Mouse (Mus musculus) granulocyte monocyte progenitor cell, adult 5-6 weeks (primary cell): ENCODE measurements around the gene Clec16a. TPM values are rescaled to one million over a fixed set of nuclear protein-coding genes. Genes with fewer than 3 reads are reported as not detected.

Source experiments
- ATAC-seq: replicated peaks from 2 replicates; pipeline ENCODE4 v1.8.0; 2016; ENCODE audit warnings: mild to moderate bottlenecking, moderate TSS enrichment, inconsistent platforms; ENCODE audit not compliant: poor library complexity, severe bottlenecking
- total RNA-seq, 2 experiments: library from RNA; stranded (forward) in 1 of 2; stranded (reverse) in 1 of 2; fragments of 200-712, 200-1000 nt in 1 of 2; fragments of >200 nt in 1 of 2; fragmentation: Nextera tagmentation in 1 of 2; gene quantifications; 2 replicates each; pipeline ENCODE4 v1.2.3; 2014 to 2017

Gene Clec16a
- total RNA-seq (2014; fragmentation: Nextera tagmentation) (14.3 and 17.9 TPM in 2 replicates), total RNA-seq (2017) (15.2 and 19.6 TPM in 2 replicates)

DNA sequence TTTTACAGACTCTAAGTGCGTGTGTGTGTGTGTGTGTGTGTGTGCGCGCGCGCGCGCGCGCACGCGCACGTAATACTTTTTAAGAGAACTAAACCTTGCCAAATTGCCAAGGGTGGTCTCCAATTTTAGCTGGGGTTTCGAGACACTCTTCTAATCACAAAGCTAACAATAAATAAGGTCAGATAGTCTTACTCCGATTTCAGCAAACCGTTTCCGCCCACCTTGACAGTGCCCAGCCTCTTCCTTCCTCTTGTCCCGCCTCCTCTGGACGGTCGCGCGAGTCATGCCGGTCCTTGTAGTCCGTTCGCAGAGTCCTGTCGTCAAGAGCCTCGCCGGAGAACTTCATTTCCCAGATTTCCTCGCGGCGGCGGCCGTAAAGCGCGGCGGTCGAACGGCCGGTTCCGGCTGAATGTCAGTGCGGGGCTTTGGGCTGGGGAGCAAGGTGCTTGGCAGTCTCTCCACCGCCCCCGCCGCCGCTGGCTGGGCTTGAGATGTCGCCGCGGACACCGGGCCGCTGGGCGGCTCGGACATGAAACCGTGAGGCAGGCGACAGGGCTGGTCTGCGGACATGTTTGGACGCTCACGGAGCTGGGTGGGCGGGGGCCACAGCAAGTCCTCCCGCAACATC, at the start of gene Clec16a:
TSS of gene Clec16a (plus strand) at position 345 of the 628 bp plus-strand sequence.
- peak; percentile 77 for ATAC-seq

DNA sequence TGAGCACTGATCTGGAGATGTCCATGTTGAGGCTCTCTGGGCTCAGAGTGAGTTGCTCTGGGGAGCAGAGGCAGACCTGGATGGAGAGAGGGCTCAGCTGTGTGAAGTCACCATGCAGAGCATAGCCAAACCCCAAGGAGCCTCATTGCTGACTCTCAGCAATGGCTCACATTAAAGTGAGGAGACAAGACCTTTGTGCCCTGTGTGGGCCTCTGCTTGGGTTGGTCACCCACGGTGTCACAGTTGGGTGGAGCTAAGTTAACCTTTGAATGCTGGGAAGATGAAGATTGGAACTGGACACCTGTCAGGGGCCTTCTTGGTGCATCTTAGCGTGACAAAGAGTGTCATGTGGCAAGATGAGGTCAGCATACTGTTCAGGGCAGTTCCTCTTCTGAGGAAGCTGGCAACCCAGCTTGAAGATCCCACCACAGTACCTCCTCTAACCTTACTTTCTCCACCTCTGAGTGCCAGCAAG, 49.3 kb upstream of the Clec16a start:
- peak; percentile 35 for ATAC-seq

DNA sequence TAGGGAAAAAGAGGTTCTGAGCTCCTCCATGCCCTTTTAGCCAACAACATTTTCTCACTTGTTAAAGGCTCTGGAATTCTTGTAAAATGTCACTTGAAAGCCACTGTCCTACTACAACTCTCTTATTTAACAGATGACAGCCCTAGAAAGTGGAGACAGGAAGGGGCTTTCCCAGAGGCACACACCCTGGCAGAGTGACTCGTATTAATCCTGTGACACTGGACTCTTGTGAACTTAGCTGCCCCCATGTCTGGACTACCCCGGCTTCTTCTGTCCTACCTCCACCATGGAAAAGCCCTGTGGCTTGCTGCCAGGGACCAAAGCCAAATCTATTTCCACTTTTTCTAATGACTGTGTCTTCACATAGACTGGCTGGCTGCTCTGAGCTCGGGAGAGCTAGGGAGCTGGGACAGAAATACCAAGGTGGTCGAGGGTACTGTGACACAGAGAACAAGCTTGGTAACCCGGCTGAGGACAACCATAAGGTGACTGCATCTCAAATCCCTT, 47.0 kb upstream of the Clec16a start:
- no peak for ATAC-seq

DNA sequence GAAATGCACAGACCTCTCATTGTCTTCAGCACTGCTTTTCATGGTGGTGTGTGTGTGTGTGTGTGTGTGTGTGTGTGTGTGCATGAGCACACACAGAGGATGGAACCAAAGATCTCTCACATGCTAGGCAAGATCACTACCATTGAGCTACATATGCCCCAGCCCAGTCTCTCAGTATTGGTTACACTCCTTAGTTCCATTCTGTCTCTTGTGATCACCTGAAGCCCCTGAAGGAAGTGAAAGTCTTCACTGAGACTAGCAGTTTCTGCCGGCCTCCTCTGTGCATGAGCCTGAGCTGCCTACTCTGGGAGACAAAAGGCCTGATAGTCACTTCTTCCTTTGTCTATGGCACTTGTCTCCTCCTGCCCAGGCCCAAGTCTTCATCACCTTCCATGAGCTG, 46.0 kb upstream of the Clec16a start:
- ATAC-seq: no peak

DNA sequence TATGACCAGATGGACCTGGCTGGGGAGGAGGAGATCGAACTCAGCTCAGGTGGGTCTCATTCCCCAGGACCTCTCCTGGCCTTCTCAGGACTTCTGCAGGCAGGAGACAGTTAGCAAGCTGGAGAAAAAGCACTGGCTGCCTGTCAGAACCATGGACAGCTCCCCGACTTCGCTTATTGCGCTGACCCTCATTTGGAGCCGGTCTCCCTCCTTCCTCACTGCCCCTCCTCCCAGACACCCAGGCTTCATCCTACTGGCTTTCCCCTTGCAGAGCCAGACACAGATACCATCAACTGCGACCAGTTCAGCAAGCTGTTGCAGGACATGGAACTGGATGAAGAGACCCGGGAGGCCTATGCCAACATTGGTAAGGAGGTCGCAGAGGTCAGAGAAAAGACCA, 43.3 kb upstream of the Clec16a start:
- ATAC-seq: peak; percentile 74

DNA sequence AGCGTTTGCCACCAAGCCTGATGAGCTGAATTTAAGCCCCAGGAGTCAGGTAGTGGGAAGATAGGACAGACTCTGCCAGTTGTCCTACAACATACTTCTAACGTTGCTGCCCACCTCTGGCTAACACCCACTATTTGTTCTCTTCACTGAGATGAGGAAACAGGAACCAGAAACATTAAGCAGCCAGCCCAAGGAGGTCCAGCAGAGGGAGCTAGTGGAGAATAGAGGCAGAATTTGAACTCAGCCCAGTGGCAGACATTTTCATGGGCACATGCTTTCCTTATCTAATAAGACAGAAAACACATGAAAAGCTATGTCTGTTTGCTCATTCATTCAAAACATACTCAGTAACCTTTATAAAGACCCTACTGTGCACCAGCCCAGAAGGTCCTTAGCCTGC, 42.1 kb upstream of the Clec16a start:
- ATAC-seq: no peak

DNA sequence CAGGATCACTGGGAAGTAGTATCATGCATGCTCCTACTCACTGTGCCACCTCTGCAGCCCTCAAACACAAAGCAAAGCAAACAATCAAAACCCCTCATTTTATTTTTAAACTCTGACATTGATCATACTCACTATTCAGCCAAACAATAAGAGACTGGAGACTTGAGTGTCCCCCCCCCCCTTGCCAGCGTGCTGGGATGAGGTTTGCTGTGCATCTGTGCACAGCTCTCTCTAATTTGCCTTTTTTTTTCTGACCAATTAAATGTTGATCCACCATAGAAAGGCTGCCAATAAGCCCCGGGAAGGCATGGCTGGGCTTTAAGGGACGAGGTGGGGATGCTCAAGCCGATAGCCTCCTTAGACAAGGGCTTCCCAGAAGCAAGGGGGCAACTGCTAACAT, 37.7 kb upstream of the Clec16a start:
- ATAC-seq: no peak

DNA sequence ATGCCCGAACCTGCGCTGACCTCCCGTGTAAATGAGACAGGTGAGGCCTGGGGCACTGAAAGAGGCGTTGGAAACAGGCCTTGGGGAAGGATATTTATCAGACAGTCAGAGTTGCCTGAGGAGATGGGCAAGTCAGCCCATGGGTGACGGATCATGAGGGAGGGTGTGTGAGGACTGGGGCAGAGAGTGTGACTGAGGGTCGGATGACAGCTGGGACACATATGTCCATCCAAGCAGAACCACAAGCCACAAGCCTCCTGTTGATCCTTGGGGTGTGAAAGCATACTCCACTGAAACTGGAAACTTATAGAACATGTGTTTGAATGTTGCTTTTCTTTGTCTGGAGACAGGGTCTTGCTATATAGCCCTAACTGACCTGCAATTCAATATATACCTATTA, 36.4 kb upstream of the Clec16a start:
- ATAC-seq: no peak

DNA sequence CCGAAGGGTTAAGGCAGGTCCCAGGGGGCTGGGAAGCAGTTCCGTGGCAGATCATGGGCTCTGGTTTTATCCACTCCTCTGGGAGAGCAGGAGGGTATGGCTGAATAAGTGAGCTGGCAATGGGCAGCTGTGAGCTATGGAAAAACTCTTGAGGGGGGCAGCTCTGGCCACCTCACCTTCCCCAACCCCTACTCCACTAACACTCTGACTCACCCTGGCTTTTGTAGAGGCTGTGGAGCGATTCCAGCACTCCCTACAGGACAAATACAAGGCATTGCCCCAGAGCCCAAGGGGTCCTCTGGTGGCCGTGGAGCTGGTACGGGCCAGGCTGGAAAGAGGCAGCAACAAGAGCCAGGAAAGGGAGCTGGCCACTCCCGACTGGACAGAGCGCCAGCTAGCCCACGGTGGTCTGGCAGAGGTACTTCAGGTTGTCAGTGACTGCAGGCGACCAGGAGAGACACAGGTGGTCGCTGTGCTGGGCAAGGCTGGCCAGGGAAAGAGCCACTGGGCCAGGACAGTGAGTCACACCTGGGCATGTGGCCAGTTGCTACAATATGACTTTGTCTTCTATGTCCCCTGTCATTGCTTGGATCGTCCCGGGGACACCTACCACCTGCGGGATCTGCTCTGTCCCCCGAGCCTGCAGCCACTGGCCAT, 34.5 kb upstream of the Clec16a start:
- no peak for ATAC-seq

DNA sequence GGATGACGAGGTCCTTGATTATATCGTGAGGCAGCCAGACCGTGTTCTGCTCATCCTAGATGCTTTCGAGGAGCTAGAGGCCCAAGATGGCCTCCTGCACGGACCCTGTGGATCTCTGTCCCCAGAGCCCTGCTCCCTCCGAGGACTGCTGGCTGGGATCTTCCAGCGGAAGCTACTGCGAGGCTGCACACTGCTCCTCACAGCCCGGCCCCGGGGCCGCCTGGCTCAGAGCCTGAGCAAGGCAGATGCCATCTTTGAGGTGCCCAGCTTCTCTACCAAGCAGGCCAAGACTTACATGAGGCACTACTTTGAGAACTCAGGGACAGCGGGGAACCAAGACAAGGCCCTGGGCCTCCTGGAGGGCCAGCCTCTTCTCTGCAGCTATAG, 34.0 kb upstream of the Clec16a start:
- no peak for ATAC-seq

DNA sequence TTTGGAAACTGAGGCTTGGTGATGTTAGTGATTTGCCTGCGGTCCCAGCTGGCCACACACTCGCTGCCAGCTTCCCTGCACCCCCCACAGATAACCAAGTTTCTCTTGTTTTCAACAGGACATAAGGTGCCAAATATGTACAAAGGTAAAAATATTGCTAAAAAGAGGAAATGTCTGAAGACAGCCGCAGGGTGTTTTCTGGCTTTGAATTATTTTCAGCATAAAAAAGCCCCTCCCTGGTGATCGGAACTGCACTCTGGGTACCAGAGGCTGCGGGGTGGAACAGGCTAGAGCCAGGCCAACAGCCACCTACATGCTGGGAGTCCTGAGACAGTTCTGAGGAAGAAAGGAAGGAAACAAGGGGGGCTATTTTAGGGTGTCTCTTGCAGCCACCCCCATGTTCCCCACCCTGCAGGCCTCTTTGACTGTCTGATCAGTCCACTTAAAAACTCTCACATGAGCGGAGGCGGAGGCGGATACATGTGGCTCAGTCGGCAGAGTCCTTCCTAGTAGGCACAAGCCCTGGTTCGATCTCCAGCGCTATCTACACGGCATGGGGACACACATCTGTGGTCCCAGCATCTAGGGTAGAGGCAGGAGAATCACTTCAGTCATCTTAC, 29.1 kb upstream of the Clec16a start:
- no peak for ATAC-seq

DNA sequence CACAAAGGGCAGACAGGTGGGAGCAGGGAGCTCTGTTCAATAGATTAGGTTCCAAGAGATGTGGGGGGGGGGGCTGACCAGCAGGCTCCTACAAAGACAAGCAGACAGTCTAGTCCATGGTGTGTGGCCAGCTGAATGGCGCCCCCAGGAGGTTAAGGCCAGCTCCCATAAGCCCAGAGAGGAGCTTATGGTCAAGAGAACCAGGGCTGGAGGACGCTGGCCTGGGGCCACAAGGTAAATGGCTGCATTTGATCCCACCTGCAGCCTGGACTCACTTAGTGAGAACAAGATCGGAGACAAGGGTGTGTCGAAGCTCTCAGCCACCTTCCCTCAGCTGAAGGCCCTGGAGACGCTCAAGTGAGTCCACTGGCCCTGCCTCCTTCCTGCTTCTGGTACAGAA, 27.1 kb upstream of the Clec16a start:
- no peak for ATAC-seq

DNA sequence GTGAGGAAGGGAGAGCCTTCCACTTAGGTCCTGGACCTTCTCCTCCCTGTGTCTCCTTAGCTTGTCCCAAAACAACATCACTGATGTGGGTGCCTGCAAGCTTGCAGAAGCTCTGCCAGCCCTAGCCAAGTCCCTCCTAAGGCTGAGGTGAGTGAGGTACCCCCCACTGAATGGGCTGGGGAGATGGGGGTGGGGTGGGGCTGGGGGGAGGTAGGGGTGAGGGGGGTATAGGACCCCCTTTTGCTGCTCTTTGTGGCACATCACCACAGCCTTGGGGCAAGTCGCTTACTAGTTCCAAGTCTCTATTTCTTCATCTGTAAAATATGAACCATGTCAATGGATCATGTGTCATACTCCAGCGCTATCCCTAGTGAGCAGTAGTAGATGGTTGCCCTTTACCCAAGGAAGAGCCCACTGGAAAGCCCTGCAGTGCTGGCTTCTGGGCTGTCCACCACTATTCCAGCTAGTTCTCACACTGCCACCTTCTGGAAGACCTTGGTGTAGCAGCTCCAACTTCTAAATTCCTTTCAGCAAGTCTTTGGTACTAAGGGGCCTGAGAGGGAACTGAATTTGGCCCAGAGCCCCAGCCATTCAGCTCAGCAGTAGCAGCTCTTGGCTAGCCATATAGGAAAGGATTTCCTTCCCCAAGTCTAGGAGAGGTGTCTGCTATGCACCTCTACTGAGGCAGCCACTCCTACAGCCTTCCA, 24.1 kb upstream of the Clec16a start:
- peak; percentile 77 for ATAC-seq

DNA sequence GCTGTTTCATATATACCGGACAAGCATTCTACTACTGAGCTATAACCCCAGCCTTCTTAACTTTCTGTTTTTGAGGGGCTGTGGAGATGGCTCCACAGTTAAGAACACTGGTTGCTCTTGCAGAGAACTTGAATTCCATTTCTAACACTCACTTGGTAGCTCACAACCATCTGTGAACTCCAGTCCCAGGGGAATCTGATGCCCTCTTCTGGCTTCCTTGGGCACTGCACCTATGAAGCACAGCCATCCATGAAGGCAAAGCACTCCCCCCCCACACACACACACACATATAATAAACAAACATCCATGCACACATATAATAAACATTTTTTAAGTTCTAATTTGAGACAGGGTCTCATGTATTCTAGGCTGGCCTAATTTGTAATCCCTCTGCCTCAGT, 22.3 kb upstream of the Clec16a start:
- peak; percentile 62 for ATAC-seq

DNA sequence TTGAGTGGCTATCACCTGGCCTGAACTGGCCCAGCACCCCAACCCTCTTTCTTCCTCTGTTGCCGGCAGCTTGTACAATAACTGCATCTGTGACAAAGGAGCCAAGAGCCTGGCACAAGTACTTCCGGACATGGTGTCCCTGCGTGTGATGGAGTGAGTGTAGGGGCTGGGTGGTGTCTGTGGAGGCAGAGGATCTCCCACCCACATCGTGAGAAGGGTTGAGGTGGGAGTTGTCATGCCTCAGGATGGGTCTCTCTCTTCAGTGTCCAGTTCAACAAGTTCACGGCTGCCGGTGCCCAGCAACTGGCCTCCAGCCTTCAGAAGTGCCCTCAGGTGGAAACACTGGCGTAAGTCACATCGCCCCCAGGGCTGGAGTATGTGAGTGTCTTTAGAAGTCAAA, 21.5 kb upstream of the Clec16a start:
- ATAC-seq: no peak

DNA sequence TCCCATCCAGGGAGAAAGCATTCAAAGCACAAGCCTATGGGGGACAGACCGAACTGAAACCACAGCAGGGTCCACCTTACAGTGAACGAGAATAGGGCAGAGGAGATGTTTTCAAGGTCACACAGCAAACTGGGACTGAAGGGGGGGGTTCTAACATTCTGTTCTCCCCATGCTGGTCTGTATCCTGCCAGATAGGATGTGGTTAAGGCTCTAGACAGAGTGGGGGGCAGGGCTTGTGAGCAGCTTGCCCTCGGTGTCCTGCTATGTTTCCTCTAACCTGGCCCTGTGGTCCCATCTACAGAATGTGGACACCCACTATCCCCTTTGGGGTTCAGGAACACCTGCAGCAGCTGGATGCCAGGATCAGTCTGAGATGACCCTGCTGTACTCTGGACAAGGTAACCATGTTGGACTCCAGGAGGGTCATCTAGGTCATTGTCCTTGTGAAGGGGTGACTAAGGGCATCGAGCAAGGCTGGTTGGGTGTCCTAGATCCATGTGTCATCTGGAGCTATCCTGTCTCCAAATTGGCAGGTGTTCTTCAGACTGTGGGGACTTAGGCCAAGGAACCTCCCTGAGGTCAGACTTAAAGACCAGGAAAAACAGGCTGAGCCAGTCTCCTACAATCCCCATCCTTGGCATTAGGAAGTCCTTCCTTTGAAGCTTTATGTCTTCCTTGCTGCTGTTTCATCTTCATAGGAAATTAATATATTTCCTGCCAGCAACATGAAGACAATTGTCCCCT, 20.1 kb upstream of the Clec16a start:
- 0 out of 2 replicates have a peak, but pooled peaks have one; percentile 9 for ATAC-seq

DNA sequence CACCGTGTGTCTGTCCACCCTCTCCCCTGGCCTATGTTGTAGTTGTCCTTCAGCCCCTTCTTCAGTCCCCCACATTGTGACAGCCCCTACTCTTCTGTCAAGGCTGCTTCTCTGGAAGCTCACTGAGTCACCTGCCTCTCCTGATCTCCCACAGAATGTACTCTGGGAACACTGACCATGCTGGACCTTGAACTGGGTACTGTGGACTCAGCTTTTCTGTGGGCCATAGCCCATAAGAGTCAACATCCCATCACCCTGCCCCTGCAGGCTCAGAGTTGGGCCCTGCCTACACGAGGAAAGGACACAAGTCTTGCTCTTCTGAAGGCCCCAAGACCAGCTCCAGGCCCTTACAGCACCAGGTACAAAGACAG, 19.5 kb upstream of the Clec16a start:
- ATAC-seq: no peak

DNA sequence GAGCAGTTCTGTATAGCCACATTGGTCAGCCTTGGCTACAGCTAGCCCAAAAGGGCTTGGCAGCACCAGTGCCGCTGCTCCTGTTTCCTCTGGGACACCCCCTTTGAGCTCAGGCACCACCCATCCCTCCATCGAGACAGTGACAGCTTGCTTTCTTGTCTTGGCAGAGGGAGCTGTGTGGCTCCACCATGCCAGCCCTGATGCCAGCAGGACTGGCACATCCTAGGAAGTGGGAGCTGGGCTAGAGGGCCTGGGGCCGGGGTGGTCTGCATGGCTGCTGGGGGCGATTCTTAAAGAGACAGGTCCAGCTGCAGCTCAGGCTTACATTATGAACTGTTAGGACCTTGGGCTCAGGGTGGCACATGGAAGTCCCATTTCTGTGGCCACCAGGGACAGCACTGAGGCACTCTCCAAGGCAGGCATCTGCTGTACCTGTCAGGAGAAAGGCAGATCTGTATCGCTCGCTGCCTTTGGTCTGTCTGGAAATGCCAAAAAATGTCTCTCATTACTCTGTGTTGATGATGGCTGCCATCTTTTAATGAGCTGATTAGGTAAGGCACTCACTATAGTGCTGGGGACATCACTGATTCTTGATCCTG, 18.0 kb upstream of the Clec16a start:
- ATAC-seq: no peak

DNA sequence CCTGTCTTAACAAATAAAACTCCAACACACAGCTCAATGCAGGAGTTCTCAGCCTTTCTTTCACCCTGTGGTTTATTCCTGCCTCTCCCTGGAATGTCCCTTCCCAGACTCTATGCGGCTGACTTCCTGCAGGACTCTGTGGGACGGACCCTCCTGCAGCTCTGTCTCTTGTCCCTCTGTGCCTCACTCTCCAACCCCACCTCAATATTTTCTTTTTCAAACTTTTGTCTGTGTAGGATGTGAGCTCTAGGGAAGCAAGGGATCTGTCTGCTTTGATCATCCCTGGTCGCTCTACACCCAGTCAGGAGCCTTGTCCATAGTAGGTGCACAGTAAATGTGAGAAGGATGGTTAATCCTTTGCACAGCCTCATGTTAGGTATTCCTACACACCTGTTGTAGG, 16.8 kb upstream of the Clec16a start:
- ATAC-seq: no peak

DNA sequence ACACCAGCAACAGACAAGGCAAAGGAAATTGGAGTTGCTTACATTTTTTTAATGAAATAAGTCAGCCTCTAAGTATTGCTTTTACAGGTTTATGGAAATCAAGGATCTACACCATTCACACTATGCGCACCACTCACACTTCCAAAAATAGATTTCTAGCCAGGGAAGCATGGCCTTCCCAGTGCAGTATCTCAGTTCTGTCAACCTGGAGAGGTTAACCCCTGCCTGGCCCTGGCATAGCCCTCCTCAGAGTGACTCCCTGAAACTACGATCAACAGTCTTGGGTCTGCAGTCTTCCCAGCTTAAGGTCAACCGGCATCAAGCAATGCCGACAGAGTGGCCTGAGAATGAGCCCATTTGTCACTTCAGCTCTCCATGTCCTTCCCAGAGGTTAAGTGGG, 15.0 kb upstream of the Clec16a start:
- no peak for ATAC-seq
